Mouse (Mus musculus) liver, embryonic 13.5 days (tissue): ENCODE results near the gene Olfr675. TPM values are rescaled to one million over a fixed set of nuclear protein-coding genes. Genes with fewer than 3 reads are reported as not detected.
"Not testable (repeated sequence)": the region's sequence is repeated elsewhere in the genome, so short reads cannot be mapped to it uniquely, and the experiment has no call there.

Experiments
- ATAC-seq: fragments of 200-750 bp; cut with Nextera tagmentation; 2 replicates; pipeline ENCODE4 v1.8.0; 2017; ENCODE audit warnings: low read depth, mild to moderate bottlenecking, moderate number of reproducible peaks, moderate library complexity
- DNase-seq: peaks from one replicate; pipeline ENCODE4 v3.0.0; 2022
- H3K27ac ChIP-seq: fragments of 300-500 bp; sonication (generic); 2 replicates; pipeline ENCODE4 v1.5.1; 2015; ENCODE audit warnings: moderate library complexity, mild to moderate bottlenecking, inconsistent platforms
- H3K27me3 ChIP-seq: fragments of 300-500 bp; sonication (generic); 2 replicates; pipeline ENCODE4 v1.6.1; 2015; ENCODE audit warnings: mild to moderate bottlenecking, inconsistent platforms
- H3K36me3 ChIP-seq: fragments of 300-500 bp; sonication (generic); 2 replicates; pipeline ENCODE4 v1.6.1; 2015; ENCODE audit warnings: mild to moderate bottlenecking, inconsistent platforms
- H3K4me1 ChIP-seq: fragments of 300-500 bp; sonication (generic); replicated peaks from 2 replicates; pipeline ENCODE4 v1.6.1; 2015; ENCODE audit warnings: inconsistent platforms
- H3K4me2 ChIP-seq: fragments of 300-500 bp; sonication (generic); 2 replicates; pipeline ENCODE4 v1.6.1; 2015; ENCODE audit warnings: inconsistent platforms, mild to moderate bottlenecking, moderate library complexity
- H3K4me3 ChIP-seq: fragments of 300-500 bp; sonication (generic); replicated peaks from 2 replicates; pipeline ENCODE4 v1.5.1; 2015; ENCODE audit warnings: mild to moderate bottlenecking, inconsistent platforms
- H3K9ac ChIP-seq: fragments of 300-500 bp; sonication (generic); 2 replicates; pipeline ENCODE4 v1.6.1; 2015; ENCODE audit warnings: mild to moderate bottlenecking, inconsistent platforms
- H3K9me3 ChIP-seq: fragments of 300-500 bp; sonication (generic); replicated peaks from 2 replicates; pipeline ENCODE4 v1.6.1; 2016; ENCODE audit warnings: inconsistent platforms
- WGBS: fragments of 180-500 bp; shearing (Covaris S2); methylation state at CpG from one replicate; pipeline ENCODE4 v1.1.7; 2015; ENCODE audit not compliant: insufficient replicate concordance; 5-methylcytosine and 5-hydroxymethylcytosine counted together
- polyA plus RNA-seq: library from polyadenylated mRNA; unstranded; fragments of >200 nt; fragmentation: Nextera tagmentation; extraction: Ambion mirVana; gene quantifications from 2 replicates; pipeline ENCODE4 v1.2.1, GENCODE M21; 2015

Olfr675 gene
- polyA plus RNA-seq, result not detected in 2 replicates

DNA sequence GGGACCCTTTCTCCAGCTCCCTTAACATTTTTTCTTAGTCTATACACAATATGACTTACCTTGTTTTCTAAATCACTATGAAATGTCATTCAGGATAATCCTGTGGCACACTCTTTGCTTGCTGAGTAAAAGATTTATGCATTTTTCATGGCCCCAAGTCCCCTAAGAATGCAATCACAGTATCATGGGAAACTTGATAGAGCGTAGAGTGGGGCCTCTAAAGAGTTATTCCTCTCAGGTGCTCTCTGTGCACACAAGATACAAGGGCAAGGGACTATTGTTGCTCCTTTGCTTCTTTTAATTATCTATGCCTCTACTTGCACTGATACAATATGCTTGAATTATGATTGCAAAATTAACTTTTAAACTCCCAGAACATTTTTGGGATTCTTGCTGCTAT, at the start of gene Olfr675:
Gene Olfr675 (minus strand): TSS at position 101 of the 400 bp plus-strand sequence.
- Histone ChIP-seq H3K9ac (no peak within 1 kb of the TSS), H3K4me1 (no peaks in the 10 kb centered on the region), H3K36me3 (no peaks in the 10 kb centered on the region), H3K4me2 (no peak within 1 kb of the TSS), H3K27ac (no peak within 1 kb of the TSS), H3K27me3 (no peaks in the 10 kb centered on the region), H3K4me3 (no peak within 1 kb of the TSS), H3K9me3 (no peaks in the 10 kb centered on the region)
- WGBS, result 54% methylated on average over 1 of the region's 1 CpGs
- ATAC-seq, result no peak
- no peak for DNase-seq

DNA sequence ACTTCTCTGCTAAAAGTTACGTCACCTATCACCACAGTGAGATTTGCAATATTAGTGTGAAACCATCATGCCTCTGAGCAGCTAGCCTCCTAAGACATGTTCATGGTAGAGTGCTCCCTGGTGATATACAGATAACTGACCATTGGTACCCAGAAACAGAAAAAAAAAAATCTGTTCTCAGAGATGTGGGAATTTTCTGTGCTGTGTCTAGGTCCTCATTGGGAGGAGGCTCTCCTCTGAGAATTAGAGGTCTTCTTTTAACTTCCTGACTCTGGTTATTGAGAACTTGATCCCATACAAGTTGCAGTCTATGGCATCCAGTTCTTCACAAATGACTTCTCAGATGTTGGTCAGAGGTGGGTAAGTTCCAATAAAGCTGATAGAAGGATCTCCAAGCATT, 35.9 kb upstream of the Olfr675 start, which contains the start of gene Olfr678:
Gene Olfr678 (plus strand): TSS at position 301 of the 400 bp plus-strand sequence.
- Histone ChIP-seq H3K36me3 (no peaks in the 10 kb centered on the region), H3K9ac (no peak within 1 kb of the TSS), H3K4me3 (no peak within 1 kb of the TSS), H3K4me2 (no peak within 1 kb of the TSS), H3K27me3 (no peaks in the 10 kb centered on the region), H3K4me1 (no peaks in the 10 kb centered on the region), H3K9me3 (no peaks in the 10 kb centered on the region; the same call in 1 of the 2 replicates), H3K27ac (no peak within 1 kb of the TSS)
- no peak for DNase-seq
- whole genome bisulfite sequencing, result 55% methylated on average over 1 of the region's 1 CpGs
- no peak for ATAC-seq

DNA sequence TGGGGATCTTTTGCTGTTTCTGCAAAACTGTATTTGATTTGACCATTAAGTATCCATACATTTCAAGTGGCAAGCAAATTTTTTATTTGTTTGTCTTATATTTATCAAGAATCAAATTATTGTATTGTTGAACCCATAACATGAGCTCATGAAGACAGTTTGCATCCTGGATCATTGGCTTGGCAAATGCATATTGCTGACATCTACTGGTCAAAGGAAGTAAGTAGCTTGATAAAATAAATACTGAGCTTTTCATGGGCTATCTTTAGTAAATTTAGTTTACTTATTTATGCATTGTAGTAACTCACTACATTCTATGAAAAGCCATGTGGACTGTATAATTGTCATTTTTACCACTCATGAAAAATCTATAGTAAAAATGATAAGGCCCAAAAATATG, 30.7 kb upstream of the Olfr675 start:
- ATAC-seq, result no peak

DNA sequence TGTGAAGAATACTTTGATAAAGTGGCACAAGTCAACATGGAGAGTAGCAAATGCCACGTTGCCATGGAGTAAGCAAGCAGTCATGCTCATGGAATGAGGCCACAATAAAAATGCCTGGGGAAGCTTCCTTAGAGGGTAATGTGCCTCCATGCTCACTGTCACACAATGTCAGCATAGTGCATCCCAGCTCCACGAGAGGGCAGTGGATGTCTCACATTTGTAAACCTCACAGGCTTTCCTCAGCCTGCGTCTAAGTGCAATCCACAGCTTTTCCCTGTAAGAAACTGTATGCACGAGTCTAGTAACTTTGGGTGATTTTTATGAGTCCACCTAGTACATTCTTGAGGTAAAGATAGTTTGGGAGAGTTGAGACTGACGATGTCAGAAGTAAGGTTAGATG, 5.6 kb upstream of the Olfr675 start:
- H3K36me3 ChIP-seq, H3K4me1 ChIP-seq, H3K27me3 ChIP-seq, H3K4me2 ChIP-seq, DNase-seq, H3K27ac ChIP-seq, H3K4me3 ChIP-seq, H3K9me3 ChIP-seq, ATAC-seq, H3K9ac ChIP-seq: not testable (repeated sequence)
- 32% methylated on average over 5 of the region's 5 CpGs for WGBS

More for the DNA sequence above, 30.7 kb upstream of the Olfr675 start:
- no peaks in the 10 kb centered on the region for H3K4me1 ChIP-seq
- no peak overlapping the region for H3K4me2 ChIP-seq
- DNase-seq, result no peak
- H3K9me3 ChIP-seq, result no peaks in the 10 kb centered on the region; the same call in 1 of the 2 replicates
- H3K27me3 ChIP-seq, result no peaks in the 10 kb centered on the region
- H3K36me3 ChIP-seq, result no peaks in the 10 kb centered on the region
- no peak overlapping the region for H3K9ac ChIP-seq
- no peak overlapping the region for H3K27ac ChIP-seq
- no peak overlapping the region for H3K4me3 ChIP-seq

DNA sequence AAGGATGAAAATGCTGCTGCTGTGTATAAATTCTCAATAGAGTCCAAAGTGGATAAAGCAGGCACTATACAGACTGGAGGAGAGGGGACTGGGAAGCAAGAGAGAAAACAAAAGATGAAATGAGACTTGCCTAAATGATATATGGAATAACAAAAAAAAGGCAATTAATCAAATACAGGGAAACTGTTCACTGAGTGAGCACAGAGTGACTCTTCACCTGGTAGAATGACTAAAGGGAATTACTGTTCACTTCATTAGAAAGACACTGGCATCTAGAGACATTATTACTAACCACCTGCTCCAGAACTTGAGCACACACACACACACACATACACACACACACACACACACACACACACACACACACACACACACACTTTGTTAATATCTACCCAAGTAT, 4.1 kb upstream of the Olfr675 start, which contains the start of gene Olfr676:
Gene Olfr676 (plus strand): TSS at position 301 of the 400 bp plus-strand sequence.
- H3K36me3 ChIP-seq, result no peaks in the 10 kb centered on the region
- H3K9ac ChIP-seq, result no peak within 1 kb of the TSS

DNA sequence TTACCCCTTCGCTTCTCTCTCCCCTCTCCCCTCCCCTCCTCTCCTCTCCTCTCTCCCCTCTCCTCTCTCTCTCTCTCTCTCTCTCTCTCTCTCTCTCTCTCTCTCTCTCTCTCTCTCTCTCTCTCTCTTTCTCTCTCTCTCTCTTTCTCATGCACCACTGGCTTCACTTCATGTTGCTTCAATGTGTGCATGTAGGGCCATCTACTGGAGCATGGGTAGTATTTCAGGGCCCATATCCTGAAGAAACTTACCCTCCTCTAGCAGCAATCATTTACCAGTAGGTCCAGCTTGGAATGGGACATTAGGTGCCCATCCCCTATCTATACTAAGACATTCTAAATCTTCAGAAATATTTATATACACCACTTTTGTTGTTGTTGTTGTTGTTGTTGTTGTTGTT, 5.7 kb downstream of the Olfr675 start:
- Histone ChIP-seq H3K9ac (no peak overlapping the region), H3K27me3 (no peaks in the 10 kb centered on the region), H3K27ac (no peak overlapping the region), H3K9me3 (no peaks in the 10 kb centered on the region), H3K4me3 (no peak overlapping the region), H3K4me1 (no peaks in the 10 kb centered on the region), H3K4me2 (no peak overlapping the region), H3K36me3 (no peaks in the 10 kb centered on the region)
- WGBS, result 38% methylated on average over 1 of the region's 1 CpGs
- ATAC-seq (no peak), DNase-seq (no peak)

More for the DNA sequence above, 4.1 kb upstream of the Olfr675 start, which contains the start of gene Olfr676:
- no peaks in the 10 kb centered on the region for H3K27me3 ChIP-seq
- DNase-seq, result no peak
- H3K4me3 ChIP-seq, result no peak within 1 kb of the TSS
- ATAC-seq, result no peak
- no peak within 1 kb of the TSS for H3K27ac ChIP-seq
- no peaks in the 10 kb centered on the region for H3K9me3 ChIP-seq
- no peak within 1 kb of the TSS for H3K4me2 ChIP-seq
- H3K4me1 ChIP-seq, result no peaks in the 10 kb centered on the region

DNA sequence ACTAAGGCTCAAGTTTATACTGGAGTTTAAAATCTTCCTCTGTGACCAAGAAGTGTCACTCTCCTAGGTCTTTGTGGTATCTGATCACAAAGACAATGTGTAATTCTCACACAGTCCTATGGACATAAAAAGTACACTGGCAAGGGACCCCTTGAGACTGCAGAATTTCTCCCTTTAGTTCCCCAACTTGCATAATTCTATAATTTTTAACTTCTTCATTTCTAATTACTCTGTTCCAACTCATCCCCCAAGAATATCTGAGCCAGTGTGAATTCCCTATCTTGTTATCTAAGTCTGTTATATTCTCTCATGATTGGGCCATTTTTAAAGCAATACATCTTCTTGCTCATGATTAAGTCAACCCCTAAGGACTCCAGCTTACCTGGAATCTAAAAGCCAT, 26.3 kb downstream of the Olfr675 start, which contains the start of gene Olfr672:
Gene Olfr672 (minus strand): TSS at position 101 of the 400 bp plus-strand sequence.
- ATAC-seq (no peak), DNase-seq (no peak)
- no peaks in the 10 kb centered on the region for H3K36me3 ChIP-seq

DNA sequence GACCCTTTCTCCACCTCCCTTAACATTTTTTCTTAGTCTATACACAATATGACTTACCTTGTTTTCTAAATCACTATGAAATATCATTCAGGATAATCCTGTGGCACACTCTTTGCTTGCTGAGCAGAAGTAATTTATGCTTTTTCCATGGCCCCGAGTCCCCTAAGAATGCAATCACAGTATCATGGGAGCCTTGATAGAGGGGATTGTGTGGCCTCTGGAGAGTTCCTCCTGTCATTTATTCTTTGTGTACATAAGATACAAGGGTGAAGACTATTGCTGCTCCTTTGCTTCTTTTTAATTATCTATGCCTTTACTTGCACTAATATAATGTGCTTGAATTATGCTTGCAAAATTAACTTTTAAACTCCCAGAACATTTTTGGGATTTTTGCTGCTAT, 49.2 kb downstream of the Olfr675 start, which contains the start of gene Olfr671:
Gene Olfr671 (minus strand): TSS at position 101 of the 400 bp plus-strand sequence.
- H3K4me1 ChIP-seq, result no peaks in the 10 kb centered on the region
- H3K9ac ChIP-seq, result no peak within 1 kb of the TSS
- ATAC-seq (no peak), DNase-seq (no peak)
- no peak within 1 kb of the TSS for H3K4me2 ChIP-seq
- H3K36me3 ChIP-seq, result no peaks in the 10 kb centered on the region
- no peak within 1 kb of the TSS for H3K4me3 ChIP-seq
- no peak within 1 kb of the TSS for H3K27ac ChIP-seq
- WGBS, result 74% methylated on average over 1 of the region's 1 CpGs
- peaks cover 5% of the 10 kb centered on the region; the same call in 1 of the 2 replicates for H3K9me3 ChIP-seq
- H3K27me3 ChIP-seq, result no peaks in the 10 kb centered on the region

More for the DNA sequence above, 26.3 kb downstream of the Olfr675 start, which contains the start of gene Olfr672:
- Histone ChIP-seq H3K4me1 (no peaks in the 10 kb centered on the region), H3K9me3 (no peaks in the 10 kb centered on the region), H3K4me3 (no peak within 1 kb of the TSS), H3K9ac (no peak within 1 kb of the TSS), H3K4me2 (no peak within 1 kb of the TSS), H3K27me3 (no peaks in the 10 kb centered on the region), H3K27ac (no peak within 1 kb of the TSS)

DNA sequence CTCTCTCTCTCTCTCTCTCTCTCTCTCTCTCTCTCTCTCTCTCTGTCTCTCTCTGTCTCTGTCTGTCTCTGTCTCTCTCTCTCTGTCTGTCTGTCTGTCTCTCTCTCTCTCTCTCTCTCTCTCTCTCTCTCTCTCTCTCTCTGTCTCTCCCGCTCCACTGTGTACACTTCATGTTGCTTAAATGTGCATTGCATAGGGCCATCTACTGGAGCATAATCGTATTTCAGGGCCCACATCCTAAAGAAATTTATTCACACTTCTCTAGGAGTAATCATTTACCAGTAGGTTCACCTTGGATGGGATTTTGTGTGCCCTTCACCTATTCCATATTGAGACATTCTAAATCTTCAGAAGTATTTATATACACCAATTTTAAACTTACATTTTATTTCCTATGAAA, 55.8 kb downstream of the Olfr675 start:
- 45% methylated on average over 2 of the region's 2 CpGs for WGBS
- not testable (repeated sequence) for H3K4me2 ChIP-seq, ATAC-seq, H3K4me3 ChIP-seq, H3K27me3 ChIP-seq, H3K27ac ChIP-seq, H3K36me3 ChIP-seq, DNase-seq, H3K9me3 ChIP-seq, H3K9ac ChIP-seq, H3K4me1 ChIP-seq

Other genes with a start within 250 kb of the Olfr675 start
- gene Usp17lb, start 185.9 kb downstream of the Olfr675 start, polyA plus RNA-seq, result not detected in 2 replicates
- gene Usp17la, start 171.5 kb downstream of the Olfr675 start, polyA plus RNA-seq, result not detected in 2 replicates
- not detected in 2 replicates for gene Olfr665, start 150.4 kb downstream of the Olfr675 start, polyA plus RNA-seq
- not detected in 2 replicates for gene Olfr666, start 132.5 kb downstream of the Olfr675 start, polyA plus RNA-seq
- gene Olfr667, start 107.0 kb downstream of the Olfr675 start, polyA plus RNA-seq, result not detected in 2 replicates
- not detected in 2 replicates for gene Olfr668, start 100.4 kb downstream of the Olfr675 start, polyA plus RNA-seq
- gene Olfr669, start 94.2 kb downstream of the Olfr675 start, polyA plus RNA-seq, result not detected in 2 replicates
- gene Olfr670, start 65.8 kb downstream of the Olfr675 start, polyA plus RNA-seq, result not detected in 2 replicates
- not detected in 2 replicates for gene Olfr671, start 49.3 kb downstream of the Olfr675 start, polyA plus RNA-seq
- not detected in 2 replicates for gene Olfr672, start 26.4 kb downstream of the Olfr675 start, polyA plus RNA-seq
- not detected in 2 replicates for gene Olfr676, start 4.2 kb upstream of the Olfr675 start, polyA plus RNA-seq
- not detected in 2 replicates for gene Olfr677, start 22.9 kb upstream of the Olfr675 start, polyA plus RNA-seq
- not detected in 2 replicates for gene Olfr678, start 36.0 kb upstream of the Olfr675 start, polyA plus RNA-seq
- not detected in 2 replicates for gene Olfr679, start 52.7 kb upstream of the Olfr675 start, polyA plus RNA-seq
- gene Olfr680-ps1, start 64.4 kb upstream of the Olfr675 start, polyA plus RNA-seq, result not detected in 2 replicates
- gene Olfr681, start 88.4 kb upstream of the Olfr675 start, polyA plus RNA-seq, result not detected in 2 replicates
- not detected in 2 replicates for gene Olfr683, start 118.6 kb upstream of the Olfr675 start, polyA plus RNA-seq
- not detected in 2 replicates for gene Olfr684, start 135.2 kb upstream of the Olfr675 start, polyA plus RNA-seq
- gene Olfr685, start 157.6 kb upstream of the Olfr675 start, polyA plus RNA-seq, result not detected in 2 replicates
- not detected in 2 replicates for gene Olfr686, start 179.0 kb upstream of the Olfr675 start, polyA plus RNA-seq